Mouse (Mus musculus) ES-E14 (cell line): ENCODE results near the gene Clstn1. TPM values are rescaled to one million over a fixed set of nuclear protein-coding genes. Genes with fewer than 3 reads are reported as not detected.
A peak's percentile ranks its signal among the peaks of the same experiment; 100 is the strongest.

Experiments
- DNase-seq: peaks from one replicate; pipeline ENCODE4 v3.0.0-alpha.2; 2013; ENCODE audit warnings: low read depth, low spot score
- H3K27ac ChIP-seq: 2 replicates; pipeline ENCODE4 v1.5.1; 2012; ENCODE audit warnings: low read depth, mild to moderate bottlenecking, low read length, moderate library complexity, mixed read lengths; ENCODE audit not compliant: poor library complexity, insufficient read depth, severe bottlenecking
- H3K36me3 ChIP-seq: 2 replicates; pipeline ENCODE4 v1.6.1; 2012; ENCODE audit warnings: mild to moderate bottlenecking, low read length, moderate library complexity, mixed read lengths; ENCODE audit not compliant: control insufficient read depth, poor library complexity, insufficient read depth, severe bottlenecking
- H3K4me1 ChIP-seq, 2 experiments: fragments of 150-350 bp in 1 of 2; sonication (generic) in 1 of 2; 2 replicates each; pipeline ENCODE4 v1.6.1; 2012; ENCODE audit warnings: low read length in 2 of 2, mild to moderate bottlenecking in 1 of 2, mixed read lengths in 1 of 2; ENCODE audit not compliant: control insufficient read depth in 2 of 2, insufficient read depth in 2 of 2, poor library complexity in 1 of 2
- H3K4me3 ChIP-seq, 2 experiments: fragments of 150-350 bp in 1 of 2; sonication (generic) in 1 of 2; 2 replicates each; pipeline ENCODE4 v1.5.1; 2012; ENCODE audit warnings: low read length in 2 of 2, low read depth in 1 of 2, mild to moderate bottlenecking in 1 of 2, mixed read lengths in 1 of 2; ENCODE audit not compliant: insufficient read depth in 1 of 2, poor library complexity in 1 of 2, severe bottlenecking in 1 of 2
- H3K9ac ChIP-seq: 2 replicates; pipeline ENCODE4 v1.6.1; 2012; ENCODE audit warnings: low read depth, mild to moderate bottlenecking, low read length, mixed read lengths; ENCODE audit not compliant: poor library complexity, insufficient read depth, severe bottlenecking
- H3K9me3 ChIP-seq: fragments of 150-350 bp; sonication (generic); 2 replicates; pipeline ENCODE4 v1.6.1; 2012; ENCODE audit warnings: low read depth, mild to moderate bottlenecking, low read length; ENCODE audit not compliant: control insufficient read depth, insufficient read depth
- CHD2 ChIP-seq: IDR thresholded peaks from 2 replicates; pipeline ENCODE4 v1.6.1; 2014; ENCODE audit warnings: mild to moderate bottlenecking, low read depth, low read length, inconsistent platforms
- HCFC1 ChIP-seq: IDR thresholded peaks from 2 replicates; pipeline ENCODE4 v1.6.1; 2012; ENCODE audit warnings: low read length, inconsistent platforms, borderline replicate concordance; ENCODE audit not compliant: insufficient read depth
- MAFK ChIP-seq: IDR thresholded peaks from 2 replicates; pipeline ENCODE4 v1.6.1; 2014; ENCODE audit warnings: mild to moderate bottlenecking, low read depth, low read length, inconsistent platforms; ENCODE audit not compliant: insufficient read depth
- ZC3H11A ChIP-seq: IDR thresholded peaks from 2 replicates; pipeline ENCODE4 v1.6.1; 2012; ENCODE audit warnings: low read depth, mild to moderate bottlenecking, inconsistent platforms, low read length, borderline replicate concordance
- ZNF384 ChIP-seq: IDR thresholded peaks from 2 replicates; pipeline ENCODE4 v1.6.1; 2012; ENCODE audit warnings: low read depth, low read length, inconsistent platforms
- in situ Hi-C, 2 experiments: fragments of 600-800 bp; cut with MboI; formaldehyde crosslinking; loops; one replicate each; pipeline ENCODE4 v1.15.1; 2025; ENCODE audit warnings: low sequenced_read_pairs in 2 of 2, inconsistent platforms in 1 of 2; ENCODE audit not compliant: unreplicated experiment in 2 of 2
- total RNA-seq: library from RNA; depleted of rRNA; stranded (reverse); fragments of 300-350 nt; gene quantifications from 2 replicates; pipeline ENCODE4 v1.2.3, GENCODE M21; 2012

The Clstn1 gene
- total RNA-seq, 1 experiment = 115 TPM

DNA sequence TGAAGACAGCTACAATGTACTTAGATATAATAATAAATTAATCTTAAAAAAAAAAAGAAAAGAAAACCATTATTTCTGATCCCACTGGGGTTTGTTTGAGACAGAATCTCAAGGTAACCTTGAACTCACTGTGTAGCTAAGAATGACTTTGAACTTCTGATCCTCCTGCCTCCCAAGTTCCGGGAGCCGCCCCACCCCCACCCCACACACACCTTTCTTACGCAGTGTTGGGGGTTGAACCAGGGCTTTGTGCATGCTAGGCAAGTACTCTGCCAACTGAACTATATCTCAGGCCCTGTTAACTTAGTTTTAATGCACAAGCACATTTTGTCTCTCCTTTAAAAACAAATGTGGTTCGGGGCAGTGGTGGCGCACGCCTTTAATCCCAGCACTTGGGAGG is 84.9 kb downstream of the Clstn1 start:
- Histone ChIP-seq H3K9me3 (no peaks in the 10 kb centered on the region), H3K4me1 (no peaks in the 10 kb centered on the region), H3K9ac (no peak overlapping the region), H3K36me3 (no peaks in the 10 kb centered on the region), H3K27ac (no peak overlapping the region), H3K4me3 (no peak overlapping the region)
- in situ Hi-C loops = no loop called here
- TF ChIP-seq MAFK (no peak), ZNF384 (no peak), ZC3H11A (no peak), CHD2 (no peak), HCFC1 (no peak)
- no peak for DNase-seq

DNA sequence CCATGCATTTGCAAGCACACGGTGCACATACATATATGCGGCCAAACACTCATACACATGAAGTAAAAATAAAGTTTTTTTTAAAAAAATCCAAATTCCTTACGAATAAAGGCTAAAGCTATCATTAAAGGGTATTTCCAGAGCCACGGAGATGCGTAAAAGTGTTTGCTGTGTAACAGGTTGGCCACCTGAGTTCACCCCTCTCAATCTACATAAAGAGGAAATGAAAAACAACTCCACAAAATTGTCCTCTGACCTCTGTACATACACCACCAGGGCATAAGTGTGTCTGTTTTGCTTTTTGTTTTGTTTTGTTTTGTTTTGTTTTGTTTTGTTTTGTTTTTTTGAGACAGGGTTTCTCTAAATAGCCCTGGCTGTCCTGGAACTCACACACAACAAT is 86.5 kb downstream of the Clstn1 start:
- Histone ChIP-seq H3K9ac (no peak overlapping the region), H3K36me3 (no peaks in the 10 kb centered on the region), H3K27ac (no peak overlapping the region), H3K4me1 (peaks cover 0 to 2% of the 10 kb centered on the region in 2 experiments; a peak in 1 of 4 replicates), H3K9me3 (no peaks in the 10 kb centered on the region), H3K4me3 (no peak overlapping the region)
- no peak for TF ChIP-seq CHD2
- no peak for TF ChIP-seq ZC3H11A
- no peak for TF ChIP-seq ZNF384
- no peak for TF ChIP-seq MAFK
- no peak for TF ChIP-seq HCFC1
- DNase-seq = no peak
- in situ Hi-C loops = no loop called here

DNA sequence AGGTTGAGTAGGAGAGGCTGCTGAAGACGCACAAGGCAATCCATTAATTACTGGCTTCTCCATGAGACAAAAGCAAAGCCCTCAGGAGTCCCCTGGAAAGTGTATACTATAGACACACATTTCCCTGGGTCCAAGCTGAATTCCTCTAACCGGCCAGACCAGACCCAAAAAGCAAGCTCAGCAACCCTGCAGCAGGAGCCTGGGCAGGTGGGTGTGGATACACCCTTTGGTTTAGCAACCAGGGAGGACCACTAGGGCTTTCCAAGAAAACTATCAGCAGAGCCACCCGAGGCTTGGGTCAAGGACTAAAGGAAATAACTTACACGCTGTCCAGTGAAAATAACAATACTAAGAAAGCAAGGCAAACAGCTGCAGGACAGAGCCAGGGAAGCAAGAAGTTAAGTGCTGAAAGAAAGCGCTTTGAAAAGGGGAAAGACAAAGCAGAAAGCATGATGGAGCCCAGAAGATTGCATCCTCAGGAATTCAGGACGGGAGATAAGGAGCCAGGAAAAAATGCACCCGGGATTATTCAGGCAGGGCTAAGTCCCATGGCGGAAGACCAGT is 88.6 kb downstream of the Clstn1 start:
- no peak overlapping the region for H3K9ac ChIP-seq
- TF ChIP-seq MAFK = peak; percentile 52; the same call in 1 of the 2 replicates
- TF ChIP-seq CHD2 = no peak
- no peaks in the 10 kb centered on the region for H3K36me3 ChIP-seq
- H3K9me3 ChIP-seq = no peaks in the 10 kb centered on the region
- peak overlapping the region; percentile 72 to 78 for H3K4me3 ChIP-seq
- in situ Hi-C loops = no loop called here
- peaks cover 0 to 7% of the 10 kb centered on the region in 2 experiments; a peak in 2 of 4 replicates for H3K4me1 ChIP-seq
- H3K27ac ChIP-seq = no peak overlapping the region
- no peak for DNase-seq

DNA sequence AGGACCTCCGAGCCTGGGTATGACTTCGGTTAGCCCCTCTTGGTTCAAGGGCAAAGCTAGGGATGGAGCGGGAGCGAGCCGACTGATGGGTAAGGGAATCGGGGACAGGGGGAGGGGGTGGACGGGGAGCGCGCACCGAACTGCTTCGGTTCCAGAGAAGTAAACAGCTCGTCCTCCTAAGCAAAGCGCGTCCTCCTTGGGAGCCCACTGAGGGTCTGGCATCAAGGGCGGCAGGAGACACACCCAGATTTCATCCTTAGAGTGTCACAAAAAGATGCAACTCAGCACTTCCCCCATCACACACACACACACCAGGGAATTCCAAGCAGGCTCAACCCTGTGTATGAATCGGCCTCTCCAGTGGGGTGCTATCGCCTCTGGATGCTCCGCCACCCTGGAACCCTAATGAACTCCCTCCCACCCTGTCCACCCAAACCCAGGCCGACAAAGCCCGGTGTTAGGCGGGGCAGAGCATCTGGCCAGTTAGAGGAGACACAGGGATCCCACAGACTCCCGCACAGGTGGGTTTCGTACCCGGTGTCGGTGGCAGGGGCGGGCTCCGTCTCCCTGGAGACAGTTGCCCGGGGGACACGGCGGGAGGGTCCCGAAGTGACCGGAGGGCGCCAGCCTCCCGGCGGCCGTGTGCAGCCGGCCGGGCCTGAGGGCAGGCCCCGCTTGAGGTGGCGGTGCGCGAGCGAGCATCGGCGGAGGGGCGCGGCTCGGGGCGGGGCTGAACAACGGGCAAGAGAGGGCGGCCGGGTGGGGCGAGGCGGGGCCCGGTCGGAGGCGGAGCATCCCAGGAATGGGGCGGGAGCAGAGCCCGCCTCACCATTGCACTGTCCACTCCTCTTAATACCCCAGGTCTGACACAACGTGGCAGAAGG is 89.4 kb downstream of the Clstn1 start:
- no peak for DNase-seq
- no peaks in the 10 kb centered on the region for H3K36me3 ChIP-seq
- TF ChIP-seq HCFC1 (no peak), ZC3H11A (no peak), MAFK (peak; percentile 69; the same call in 1 of the 2 replicates), ZNF384 (no peak), CHD2 (no peak)
- peak overlapping the region; percentile 72 to 78 for H3K4me3 ChIP-seq
- H3K9ac ChIP-seq = peak overlapping the region; percentile 45; the same call in 1 of the 2 replicates
- no peak overlapping the region for H3K27ac ChIP-seq
- H3K9me3 ChIP-seq = no peaks in the 10 kb centered on the region
- in situ Hi-C loops = no loop called here
- H3K4me1 ChIP-seq = peaks cover 0 to 7% of the 10 kb centered on the region in 2 experiments; a peak in 2 of 4 replicates
